Mouse (Mus musculus): ENCODE measurements at regions not wholly inside any gene's neighbourhood (a gene's known extent, or its start where the extent isn't known, plus 50 kb on each side); places are given as distances from the start of the nearest gene placed in this dataset.

GRCm38 (mm10) chr9:61681406-61681805 is 232.9 kb downstream of the Rplp1 start:
- Histone ChIP-seq H3K4me3 (no peak overlapping the region), H3K4me2 (replicated peaks) (no peak overlapping the region), H3K9ac (no peak overlapping the region), H3K36me3 (no peaks in the 10 kb centered on the region), H3K9me3 (no peaks in the 10 kb centered on the region), H3K27me3 (replicated peaks) (no peaks in the 10 kb centered on the region), H3K27ac (no peak overlapping the region), H3K4me1 (no peaks in the 10 kb centered on the region; the same call in 1 of the 2 replicates)
- WGBS, result 74% methylated on average over 5 of the region's 5 CpGs
- no peak for ATAC-seq (ENCODE audit: low FRiP score, low read depth)

- H3K36me3 ChIP-seq, result no peaks in the 10 kb centered on the region
- no peak overlapping the region for H3K27ac ChIP-seq
- no peaks in the 10 kb centered on the region for H3K9me3 ChIP-seq
- H3K27me3 ChIP-seq (replicated peaks), result no peaks in the 10 kb centered on the region
- no peak overlapping the region for H3K4me2 ChIP-seq (replicated peaks)
- WGBS, result 44% methylated on average over 6 of the region's 6 CpGs
- peaks cover 2% of the 10 kb centered on the region; the same call in 1 of the 2 replicates for H3K4me1 ChIP-seq
- no peak for ATAC-seq (ENCODE audit: low FRiP score, low read depth)
- H3K4me3 ChIP-seq, result no peak overlapping the region
- H3K9ac ChIP-seq, result 0 out of 2 replicates have a peak overlapping the region, but pooled peaks have one; percentile 3
These were observed 233.4 kb downstream of the Rplp1 start for GRCm38 (mm10) chr9:61680911-61681311.

GRCm38 (mm10) chr9:61679686-61680085 is 234.7 kb downstream of the Rplp1 start:
- ATAC-seq (ENCODE audit: low FRiP score, low read depth), result no peak
- WGBS, result 85% methylated on average over 6 of the region's 6 CpGs
- no peak overlapping the region for H3K4me2 ChIP-seq (replicated peaks)

GRCm38 (mm10) chr9:61677603-61678002 is 236.7 kb downstream of the Rplp1 start:
- no peak for ATAC-seq (ENCODE audit: low FRiP score, low read depth)
- Histone ChIP-seq H3K36me3 (no peaks in the 10 kb centered on the region), H3K27me3 (replicated peaks) (no peaks in the 10 kb centered on the region), H3K27ac (no peak overlapping the region), H3K4me1 (peaks cover 2% of the 10 kb centered on the region; the same call in 1 of the 2 replicates), H3K9ac (no peak overlapping the region), H3K4me3 (no peak overlapping the region), H3K9me3 (no peaks in the 10 kb centered on the region), H3K4me2 (replicated peaks) (no peak overlapping the region)
- 75% methylated on average over 3 of the region's 3 CpGs for WGBS

More at GRCm38 (mm10) chr9:61679686-61680085, 234.7 kb downstream of the Rplp1 start:
- no peak overlapping the region for H3K9ac ChIP-seq
- no peaks in the 10 kb centered on the region for H3K27me3 ChIP-seq (replicated peaks)
- H3K4me1 ChIP-seq, result peaks cover 2% of the 10 kb centered on the region; the same call in 1 of the 2 replicates
- no peaks in the 10 kb centered on the region for H3K9me3 ChIP-seq
- no peak overlapping the region for H3K27ac ChIP-seq
- no peak overlapping the region for H3K4me3 ChIP-seq
- no peaks in the 10 kb centered on the region for H3K36me3 ChIP-seq

GRCm38 (mm10) chr9:61677037-61677436 is 237.3 kb downstream of the Rplp1 start:
- Histone ChIP-seq H3K27me3 (replicated peaks) (no peaks in the 10 kb centered on the region), H3K4me2 (replicated peaks) (no peak overlapping the region), H3K4me3 (no peak overlapping the region), H3K9ac (no peak overlapping the region), H3K36me3 (no peaks in the 10 kb centered on the region), H3K9me3 (no peaks in the 10 kb centered on the region), H3K4me1 (peaks cover 2% of the 10 kb centered on the region; the same call in 1 of the 2 replicates), H3K27ac (no peak overlapping the region)
- 77% methylated on average over 11 of the region's 11 CpGs for WGBS
- no peak for ATAC-seq (ENCODE audit: low FRiP score, low read depth)

- no peak overlapping the region for H3K4me3 ChIP-seq
- no peak for ATAC-seq (ENCODE audit: low FRiP score, low read depth)
- 90% methylated on average over 2 of the region's 2 CpGs for WGBS
- no peak overlapping the region for H3K9ac ChIP-seq
- H3K4me2 ChIP-seq (replicated peaks), result no peak overlapping the region
- peaks cover 6% of the 10 kb centered on the region for H3K9me3 ChIP-seq
- 0 out of 2 replicates have a peak, but pooled peaks cover 2% of the 10 kb centered on the region for H3K4me1 ChIP-seq
- H3K27me3 ChIP-seq (replicated peaks), result no peaks in the 10 kb centered on the region
- no peaks in the 10 kb centered on the region for H3K36me3 ChIP-seq
- H3K27ac ChIP-seq, result no peak overlapping the region
These were observed 239.0 kb downstream of the Rplp1 start for GRCm38 (mm10) chr9:61675366-61675765.

GRCm38 (mm10) chr9:61673575-61674203 is 240.7 kb downstream of the Rplp1 start:
- H3K4me2 ChIP-seq (replicated peaks), result no peak overlapping the region
- H3K27ac ChIP-seq, result no peak overlapping the region
- 53% methylated on average over 16 of the region's 16 CpGs for WGBS
- H3K9me3 ChIP-seq, result peaks cover 6% of the 10 kb centered on the region
- H3K36me3 ChIP-seq, result no peaks in the 10 kb centered on the region
- H3K9ac ChIP-seq, result no peak overlapping the region
- no peaks in the 10 kb centered on the region for H3K27me3 ChIP-seq (replicated peaks)
- no peak for ATAC-seq (ENCODE audit: low FRiP score, low read depth)
- no peak overlapping the region for H3K4me3 ChIP-seq
- 0 out of 2 replicates have a peak, but pooled peaks cover 2% of the 10 kb centered on the region for H3K4me1 ChIP-seq

- no peak overlapping the region for H3K27ac ChIP-seq
- H3K4me3 ChIP-seq, result no peak overlapping the region
- ATAC-seq (ENCODE audit: low FRiP score, low read depth), result no peak
- no peak overlapping the region for H3K4me2 ChIP-seq (replicated peaks)
- H3K4me1 ChIP-seq, result no peaks in the 10 kb centered on the region
- WGBS, result 75% methylated on average over 4 of the region's 4 CpGs
- H3K36me3 ChIP-seq, result no peaks in the 10 kb centered on the region
- H3K9me3 ChIP-seq, result peaks cover 6% of the 10 kb centered on the region
- H3K9ac ChIP-seq, result no peak overlapping the region
- H3K27me3 ChIP-seq (replicated peaks), result no peaks in the 10 kb centered on the region
These were observed 243.4 kb downstream of the Rplp1 start for GRCm38 (mm10) chr9:61670986-61671385.

GRCm38 (mm10) chr9:61669729-61670520 is 244.4 kb downstream of the Rplp1 start:
- ATAC-seq (ENCODE audit: low FRiP score, low read depth), result no peak

GRCm38 (mm10) chr9:61668723-61669122 is 245.6 kb downstream of the Rplp1 start:
- no peak overlapping the region for H3K4me3 ChIP-seq
- 86% methylated on average over 8 of the region's 8 CpGs for WGBS
- no peak overlapping the region for H3K27ac ChIP-seq
- H3K9me3 ChIP-seq, result peaks cover 6% of the 10 kb centered on the region
- no peak for ATAC-seq (ENCODE audit: low FRiP score, low read depth)
- H3K4me2 ChIP-seq (replicated peaks), result no peak overlapping the region
- no peak overlapping the region for H3K9ac ChIP-seq
- no peaks in the 10 kb centered on the region for H3K36me3 ChIP-seq
- H3K4me1 ChIP-seq, result no peaks in the 10 kb centered on the region
- no peaks in the 10 kb centered on the region for H3K27me3 ChIP-seq (replicated peaks)

More at GRCm38 (mm10) chr9:61669729-61670520, 244.4 kb downstream of the Rplp1 start:
- H3K27me3 ChIP-seq (replicated peaks), result no peaks in the 10 kb centered on the region
- H3K36me3 ChIP-seq, result no peaks in the 10 kb centered on the region
- 48% methylated on average over 10 of the region's 10 CpGs for WGBS
- H3K4me2 ChIP-seq (replicated peaks), result no peak overlapping the region
- H3K27ac ChIP-seq, result no peak overlapping the region
- peaks cover 6% of the 10 kb centered on the region for H3K9me3 ChIP-seq
- H3K4me1 ChIP-seq, result no peaks in the 10 kb centered on the region
- H3K9ac ChIP-seq, result no peak overlapping the region
- no peak overlapping the region for H3K4me3 ChIP-seq

- Histone ChIP-seq H3K9me3 (peaks cover 6% of the 10 kb centered on the region), H3K27me3 (replicated peaks) (no peaks in the 10 kb centered on the region), H3K36me3 (no peaks in the 10 kb centered on the region), H3K9ac (no peak overlapping the region), H3K4me2 (replicated peaks) (no peak overlapping the region), H3K27ac (no peak overlapping the region), H3K4me1 (no peaks in the 10 kb centered on the region), H3K4me3 (no peak overlapping the region)
- no peak for ATAC-seq (ENCODE audit: low FRiP score, low read depth)
- 76% methylated on average over 1 of the region's 1 CpGs for WGBS
These were observed 246.1 kb downstream of the Rplp1 start for GRCm38 (mm10) chr9:61668157-61668697.

- 62% methylated on average over 4 of the region's 4 CpGs for WGBS
- no peaks in the 10 kb centered on the region for H3K36me3 ChIP-seq
- no peak for ATAC-seq (ENCODE audit: low FRiP score, low read depth)
- H3K4me2 ChIP-seq (replicated peaks), result no peak overlapping the region
- no peaks in the 10 kb centered on the region for H3K4me1 ChIP-seq
- no peak overlapping the region for H3K27ac ChIP-seq
- H3K9ac ChIP-seq, result no peak overlapping the region
- H3K4me3 ChIP-seq, result no peak overlapping the region
- H3K27me3 ChIP-seq (replicated peaks), result no peaks in the 10 kb centered on the region
- peaks cover 6% of the 10 kb centered on the region for H3K9me3 ChIP-seq
These were observed 246.8 kb downstream of the Rplp1 start for GRCm38 (mm10) chr9:61667453-61668074.
